Mouse (Mus musculus): Measurements from ENCODE around the gene Nlgn1.

The Nlgn1 gene

GRCm38 (mm10) chr3:26194970-26195369 is 137.3 kb downstream of the Nlgn1 start:
- DNase-seq: no peak

DNA sequence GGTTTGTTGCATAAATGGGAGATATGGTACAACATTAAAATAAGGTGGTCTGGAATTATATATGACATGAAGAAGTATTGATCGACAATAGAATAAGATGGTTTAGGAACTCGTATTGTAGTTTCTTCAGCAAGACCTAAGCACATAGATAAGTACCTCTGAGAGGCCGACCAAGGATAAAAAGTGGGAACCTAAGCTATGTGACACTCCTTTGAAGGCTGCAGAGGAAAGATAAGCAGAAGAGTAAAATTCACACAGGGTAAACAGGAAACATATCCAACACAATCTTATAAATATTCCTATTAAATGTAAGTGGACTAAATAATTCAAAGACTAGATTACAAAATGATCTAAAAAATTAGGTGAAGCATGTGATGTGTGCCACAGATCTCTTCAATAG is 151.2 kb downstream of the Nlgn1 start:
- no peak for DNase-seq

GRCm38 (mm10) chr3:26175371-26175770 is 156.9 kb downstream of the Nlgn1 start:
- no peak for DNase-seq

DNA sequence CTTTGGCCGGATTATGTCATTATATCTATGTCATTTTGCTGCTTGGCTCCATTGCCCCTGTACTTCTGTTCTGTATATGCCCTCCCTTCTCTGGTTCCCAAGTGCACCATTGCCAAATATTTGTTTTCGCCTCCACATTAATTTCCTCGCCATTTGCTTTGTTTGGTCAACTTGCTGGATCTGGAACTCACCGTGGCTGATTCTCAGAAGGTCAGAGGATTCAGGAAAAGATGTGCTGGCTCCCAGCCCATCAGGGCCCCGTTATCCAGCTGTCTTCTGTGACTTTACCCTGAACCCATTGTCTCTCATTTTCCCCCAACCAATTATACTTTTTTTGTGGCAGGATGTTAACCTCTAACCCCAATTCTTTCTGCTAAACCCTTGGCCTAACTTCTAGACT is 158.0 kb downstream of the Nlgn1 start:
- DNase-seq: no peak

DNA sequence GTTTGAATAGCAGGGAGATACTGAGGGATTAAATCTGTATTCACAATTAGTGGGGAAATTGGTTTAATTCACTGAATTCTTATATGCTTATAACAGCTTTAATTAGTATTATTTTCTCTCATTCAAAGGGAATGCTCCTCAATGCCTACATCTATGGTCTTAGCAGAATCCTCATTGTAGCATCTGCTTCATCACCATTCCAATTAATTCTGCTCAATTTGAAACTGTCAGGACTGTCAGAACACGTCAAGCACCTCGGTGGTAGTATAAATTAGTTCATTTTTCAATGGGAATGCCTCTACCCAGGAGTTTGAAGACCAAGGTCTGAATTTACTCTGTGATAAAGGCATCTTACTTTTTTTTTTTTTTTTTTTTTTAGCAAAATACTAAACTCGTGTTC is 158.6 kb downstream of the Nlgn1 start:
- DNase-seq: no peak

DNA sequence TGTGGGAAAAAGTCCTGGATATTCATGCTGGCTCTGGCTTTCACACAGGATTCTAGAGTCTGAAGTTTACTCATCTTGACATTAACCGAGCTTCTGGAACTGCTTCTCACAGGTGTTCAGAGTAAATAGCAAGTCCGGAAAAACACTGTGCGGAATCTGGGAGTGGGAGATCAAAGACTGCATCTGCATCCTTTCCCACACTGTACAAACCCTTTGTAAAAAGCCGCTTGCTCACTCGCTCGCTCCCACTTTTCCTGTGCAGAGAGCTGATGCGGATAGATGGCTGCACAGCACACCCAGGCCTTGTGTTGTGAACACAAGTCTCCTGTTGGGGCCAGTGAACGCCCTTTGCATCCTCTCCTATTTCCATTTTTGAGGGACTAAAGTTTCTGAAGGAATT is 165.5 kb downstream of the Nlgn1 start:
- no peak for DNase-seq

DNA sequence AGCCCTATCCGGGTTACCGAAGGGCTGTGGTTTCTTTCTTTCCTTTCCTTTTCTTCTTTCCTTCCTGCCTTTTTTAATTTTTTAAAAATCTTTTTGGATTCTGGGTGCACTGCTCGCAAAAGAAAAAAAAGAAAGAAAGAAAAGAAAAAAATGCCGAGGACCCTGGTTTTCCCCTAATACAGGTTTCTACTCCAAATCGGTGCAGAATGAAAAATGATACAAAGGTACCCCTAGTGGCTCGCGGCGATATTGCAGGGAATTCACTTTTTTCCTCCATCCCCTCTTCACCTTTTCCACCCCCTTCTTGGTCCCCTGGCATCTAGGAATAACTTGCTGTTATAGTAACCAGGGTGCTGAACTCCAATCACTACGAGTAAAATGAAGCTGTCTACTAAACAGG is 178.5 kb downstream of the Nlgn1 start:
- DNase-seq: no peak

GRCm38 (mm10) chr3:26153036-26153741 is 179.1 kb downstream of the Nlgn1 start:
- no peak for DNase-seq

GRCm38 (mm10) chr3:26152510-26153035 is 179.7 kb downstream of the Nlgn1 start:
- no peak for DNase-seq

DNA sequence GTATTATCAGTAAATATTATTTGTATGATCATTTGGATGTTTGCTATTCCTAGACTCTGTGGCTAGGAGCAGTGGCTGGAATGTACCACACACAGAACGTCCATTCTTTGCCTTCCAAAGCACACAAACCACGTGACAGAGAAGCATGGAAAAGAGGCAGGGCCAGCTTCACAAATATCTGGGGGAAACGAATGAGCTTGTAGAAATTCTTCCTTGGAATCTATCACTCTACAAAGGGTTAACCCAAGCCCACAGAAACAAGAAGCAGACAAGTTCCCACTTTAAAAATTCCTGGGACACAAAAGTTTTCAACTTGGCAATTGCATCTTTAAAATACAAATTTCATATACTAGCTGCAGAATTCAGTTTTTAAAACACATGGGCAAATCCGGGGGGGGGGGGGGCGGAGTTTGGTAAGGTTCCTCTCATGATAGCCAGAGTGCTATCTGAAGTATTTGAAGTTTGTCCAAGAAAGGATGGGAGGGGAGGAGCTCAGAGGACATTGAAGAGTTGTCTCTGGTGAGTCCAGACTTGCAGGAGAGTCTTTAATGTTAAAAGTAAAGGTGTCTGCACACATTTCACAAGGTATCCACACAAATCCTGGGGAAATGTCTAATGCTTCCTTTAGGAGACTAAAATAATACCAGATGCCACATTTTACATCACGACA is 180.8 kb downstream of the Nlgn1 start:
- no peak for DNase-seq

GRCm38 (mm10) chr3:26146174-26146573 is 186.1 kb downstream of the Nlgn1 start:
- DNase-seq: no peak

- no peak for DNase-seq
These were observed 186.8 kb downstream of the Nlgn1 start for GRCm38 (mm10) chr3:26145441-26145840.

GRCm38 (mm10) chr3:26141590-26141989 is 190.7 kb downstream of the Nlgn1 start:
- DNase-seq: no peak

DNA sequence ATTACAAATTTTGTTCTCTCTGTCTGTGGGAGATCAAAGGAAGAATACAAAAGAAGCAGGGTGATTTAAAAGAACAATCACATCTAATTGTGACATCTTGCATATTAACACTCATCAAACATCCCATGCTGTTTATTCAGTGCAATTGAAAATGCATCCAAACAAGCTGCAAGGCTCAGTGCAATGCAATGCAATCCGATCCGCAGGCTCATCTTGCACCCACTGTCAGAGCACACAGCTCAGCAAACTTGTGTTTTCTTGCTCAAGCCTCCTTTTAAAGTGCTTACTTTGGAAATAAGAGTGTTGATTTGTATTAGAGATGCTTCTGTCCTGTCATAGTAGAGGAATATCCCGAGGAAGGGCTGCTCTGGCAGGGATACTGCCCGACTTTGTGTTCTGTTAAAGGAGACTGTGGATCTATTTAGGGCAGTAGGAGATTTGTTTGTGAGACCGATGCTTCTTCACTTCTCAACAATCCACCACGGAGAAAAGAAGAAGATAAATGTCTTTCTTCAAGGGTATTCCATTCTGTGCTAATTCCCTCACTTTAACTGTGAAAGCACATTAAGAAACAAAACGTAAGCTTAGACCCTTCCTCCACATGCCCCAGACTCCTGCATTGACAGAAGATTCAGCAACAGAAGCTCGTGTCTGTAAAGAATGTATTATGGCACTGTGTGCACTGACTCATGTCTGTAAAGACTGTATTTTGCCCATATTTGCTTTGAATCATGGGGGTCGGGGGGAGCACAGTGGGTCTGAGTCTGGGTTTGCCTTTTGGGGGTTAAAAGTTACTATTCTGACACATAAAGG is 197.2 kb downstream of the Nlgn1 start:
- no peak for DNase-seq

DNA sequence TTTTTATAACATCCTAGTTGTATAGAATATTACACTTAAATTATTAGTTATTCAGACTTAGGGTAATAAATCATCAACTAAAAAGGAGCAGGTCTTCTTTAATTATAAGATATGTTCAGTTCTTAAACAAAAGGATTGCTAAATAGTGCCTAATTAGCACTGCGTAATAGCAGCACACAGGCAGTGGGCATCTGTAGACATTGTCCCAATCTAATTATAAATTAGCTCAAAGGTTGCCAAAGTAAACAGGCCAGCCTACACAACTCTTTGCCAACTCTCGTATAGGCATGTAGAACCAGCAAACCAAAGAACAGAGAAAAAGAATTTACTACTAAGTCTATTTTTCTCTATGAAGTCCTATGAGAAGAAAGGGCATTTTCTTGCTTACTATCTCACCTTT is 201.3 kb downstream of the Nlgn1 start:
- no peak for DNase-seq

GRCm38 (mm10) chr3:26129455-26129854 is 202.8 kb downstream of the Nlgn1 start:
- no peak for DNase-seq

DNA sequence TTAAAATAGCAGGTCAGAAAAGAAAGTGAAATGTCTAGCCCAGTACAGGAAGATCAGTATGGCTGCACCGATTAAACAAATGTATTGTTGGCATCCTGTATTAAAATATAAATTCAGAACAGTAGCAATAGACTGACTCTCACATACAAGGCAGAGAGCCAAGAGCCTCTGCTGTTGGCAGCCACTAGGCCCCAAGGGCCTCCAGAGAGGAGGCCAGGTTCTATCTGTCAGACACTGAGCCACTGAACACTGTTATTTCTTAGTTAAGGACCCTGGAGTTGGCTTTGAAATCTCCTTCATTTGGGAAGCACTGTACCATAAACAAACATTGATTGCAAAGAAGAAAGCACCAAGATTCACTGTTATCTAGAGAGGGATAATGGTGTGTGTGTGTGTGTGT is 215.2 kb downstream of the Nlgn1 start:
- DNase-seq: no peak

DNA sequence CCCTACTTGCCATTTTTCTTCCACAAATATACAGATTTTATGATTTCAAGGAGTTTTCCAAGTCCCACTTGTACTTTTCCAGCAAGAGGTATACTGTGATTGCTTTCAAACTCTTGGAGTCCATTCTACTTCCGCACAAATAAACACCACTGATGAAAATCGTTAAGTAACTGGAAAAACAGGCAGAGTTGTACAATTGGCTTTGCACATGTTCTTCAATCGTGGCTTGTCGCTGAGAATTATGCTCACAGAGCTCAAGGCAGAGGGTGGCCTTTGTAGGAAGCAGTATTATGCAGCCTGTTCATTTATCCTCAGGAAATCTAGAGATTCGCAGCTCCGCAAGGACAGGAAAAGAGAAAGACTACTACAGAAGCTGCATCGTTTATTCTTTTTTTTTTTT is 225.9 kb downstream of the Nlgn1 start:
- no peak for DNase-seq

DNA sequence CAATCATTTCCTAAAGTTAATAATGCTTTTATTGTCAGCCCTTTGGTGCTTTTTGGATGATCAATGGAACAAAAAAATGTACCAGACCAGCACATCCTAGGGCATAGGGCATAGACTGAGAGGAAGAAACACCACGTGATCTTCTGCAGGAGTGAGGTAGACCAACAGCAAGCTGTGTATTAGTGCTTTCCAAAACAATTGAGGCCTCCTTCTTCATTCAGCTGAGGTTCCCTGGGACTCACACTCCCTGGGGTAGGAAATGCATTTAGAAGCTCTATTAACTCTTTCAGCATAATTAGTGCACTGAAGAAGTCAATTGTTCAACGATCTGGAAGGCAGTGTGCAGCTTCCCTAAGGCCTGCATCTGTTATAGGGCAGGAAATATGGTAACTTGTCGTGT is 226.7 kb downstream of the Nlgn1 start:
- no peak for DNase-seq

GRCm38 (mm10) chr3:26102271-26102670 is 230.0 kb downstream of the Nlgn1 start:
- DNase-seq: no peak

DNA sequence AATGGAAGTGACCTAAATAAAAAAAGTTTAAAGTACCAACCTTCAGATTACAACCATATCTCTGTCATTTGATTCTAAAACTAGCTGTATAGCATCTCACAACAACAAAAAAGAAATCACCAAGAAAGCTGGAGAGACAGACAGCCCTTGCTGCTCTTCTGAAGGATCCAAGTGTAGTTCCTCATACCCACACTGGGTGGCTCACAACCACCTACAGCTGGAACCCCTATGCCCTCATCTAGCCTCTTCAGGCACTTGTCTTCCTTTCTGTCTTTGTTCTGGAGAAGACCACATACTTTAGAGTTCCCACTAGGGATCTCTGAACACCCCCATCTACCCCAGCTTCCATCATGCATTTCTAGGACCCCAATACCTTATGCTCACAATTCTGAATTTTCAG is 236.7 kb downstream of the Nlgn1 start:
- no peak for DNase-seq

DNA sequence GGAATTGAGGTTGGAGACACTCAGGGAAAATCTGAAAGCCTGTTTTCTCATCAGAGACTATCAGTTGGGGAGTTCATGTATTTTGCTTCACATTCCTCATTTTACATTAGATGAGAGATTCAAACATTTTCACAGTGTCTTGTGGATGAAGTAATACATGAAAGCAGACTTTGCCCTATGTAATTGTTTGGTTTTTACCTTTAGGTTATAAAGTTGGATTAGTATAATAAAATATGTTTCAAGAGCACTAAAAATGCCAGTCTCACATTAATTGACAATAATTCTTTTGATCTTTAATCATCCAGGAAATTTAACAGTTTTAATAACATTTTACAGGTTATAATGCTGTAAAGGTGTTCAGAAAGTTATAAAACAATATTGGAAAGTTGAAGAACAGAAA is 262.9 kb downstream of the Nlgn1 start:
- DNase-seq: no peak

- DNase-seq: no peak
These were observed 281.5 kb downstream of the Nlgn1 start for GRCm38 (mm10) chr3:26050769-26051168.

- no peak for DNase-seq
These were observed 289.3 kb downstream of the Nlgn1 start for GRCm38 (mm10) chr3:26042966-26043365.

Data from B cell, adult 2 months (primary cell).